Mouse (Mus musculus) myocyte (in vitro differentiated cells): ENCODE data around the gene 1700021F05Rik.

Experiments used
- MAX ChIP-seq: IDR thresholded peaks from one replicate; pipeline ENCODE4 v1.6.1; 2011; ENCODE audit warnings: low read depth, mild to moderate bottlenecking, control low read depth
- MYOD1 ChIP-seq, 3 experiments: IDR thresholded peaks; one replicate each; pipeline ENCODE4 v1.6.1; 2011; ENCODE audit warnings: control low read depth in 2 of 3, low read depth in 2 of 3, mild to moderate bottlenecking in 2 of 3, moderate library complexity in 1 of 3; ENCODE audit not compliant: insufficient read length in 2 of 3, control insufficient read depth in 1 of 3
- MYOG ChIP-seq, 3 experiments: IDR thresholded peaks; one replicate each; pipeline ENCODE4 v1.6.1; 2011; ENCODE audit warnings: control low read depth in 2 of 3, low read depth in 2 of 3, mild to moderate bottlenecking in 2 of 3; ENCODE audit not compliant: insufficient read length in 2 of 3, control insufficient read depth in 1 of 3, insufficient read depth in 1 of 3
- POLR2A ChIP-seq: IDR thresholded peaks from one replicate; pipeline ENCODE4 v1.6.1; 2011; ENCODE audit warnings: low read depth, mild to moderate bottlenecking, control low read depth, moderate library complexity; ENCODE audit not compliant: insufficient read length
- POLR2AphosphoS2 ChIP-seq: IDR thresholded peaks from one replicate; pipeline ENCODE4 v1.6.1; 2011; ENCODE audit warnings: low read depth, control low read depth; ENCODE audit not compliant: insufficient read length
- REST ChIP-seq: IDR thresholded peaks from one replicate; pipeline ENCODE4 v1.6.1; 2011; ENCODE audit warnings: mild to moderate bottlenecking, control low read depth, moderate library complexity; ENCODE audit not compliant: insufficient read depth, insufficient read length
- SRF ChIP-seq: IDR thresholded peaks from one replicate; pipeline ENCODE4 v1.6.1; 2011; ENCODE audit warnings: low read depth; ENCODE audit not compliant: control insufficient read depth, insufficient read length
- TCF12 ChIP-seq: IDR thresholded peaks from one replicate; pipeline ENCODE4 v1.6.1; 2011; ENCODE audit warnings: mild to moderate bottlenecking, control low read depth; ENCODE audit not compliant: poor library complexity, insufficient read depth, severe bottlenecking

DNA sequence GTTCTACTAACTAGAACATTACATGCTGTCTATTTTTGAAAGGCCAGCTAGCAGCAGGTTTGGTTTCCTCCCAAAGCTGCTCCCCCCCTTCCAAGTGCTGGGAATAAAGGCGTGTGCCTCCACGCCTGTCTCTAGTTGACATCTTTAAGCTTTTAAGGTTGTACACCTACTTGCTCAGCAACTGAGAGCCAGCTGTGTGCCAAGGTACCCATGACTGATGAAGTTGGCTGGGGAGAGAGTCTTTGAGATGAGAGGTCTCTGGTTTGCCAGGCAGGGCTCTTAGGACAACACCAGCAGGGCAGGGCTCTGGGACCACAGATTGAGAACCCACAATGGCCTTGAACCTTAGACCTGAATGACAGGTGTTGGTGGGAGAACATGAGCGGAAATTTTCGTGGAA lies 43.7 kb upstream of the 1700021F05Rik start:
- no peak for TF ChIP-seq MYOD1 (IDR thresholded peaks at IDR 0.05; ENCODE audit: control insufficient read depth in 1 of 3, insufficient read length in 2 of 3, low read depth in 2 of 3)
- no peak for TF ChIP-seq REST
- TF ChIP-seq MYOG (IDR thresholded peaks at IDR 0.05; ENCODE audit: control insufficient read depth in 1 of 3, insufficient read depth in 1 of 3, insufficient read length in 2 of 3, low read depth in 2 of 3) = no peak
- no peak for TF ChIP-seq MAX
- no peak for TF ChIP-seq POLR2A
- no peak for TF ChIP-seq TCF12
- no peak for TF ChIP-seq SRF
- no peak for TF ChIP-seq POLR2AphosphoS2
